Mouse (Mus musculus) liver, embryonic 18 days (tissue): ENCODE data around the gene Aldh2. TPM values are rescaled to one million over a fixed set of nuclear protein-coding genes. Genes with fewer than 3 reads are reported as not detected.

ENCODE experiments used
- polyA plus RNA-seq: library from polyadenylated mRNA; depleted of rRNA; stranded (reverse); fragments of >200 nt; gene quantifications from 2 replicates; pipeline ENCODE4 v1.2.3, GENCODE M21; 2012; rRNA removed

Aldh2 gene
- polyA plus RNA-seq, result 424 and 534 TPM in 2 replicates

GRCm38 (mm10) chr5:121593451-121594401 is at the start of gene Aldh2:
Gene Aldh2, minus strand, starts transcription at chr5:121593824.

GRCm38 (mm10) chr5:121618592-121619513 is 25.2 kb upstream of the Aldh2 start, which contains the start of gene Acad12:
Gene Acad12, minus strand, starts transcription at chr5:121618938.

GRCm38 (mm10) chr5:121545793-121546529 is 47.7 kb downstream of the Aldh2 start, which contains the start of gene Mapkapk5:
Gene Mapkapk5, minus strand, starts transcription at chr5:121545905.

GRCm38 (mm10) chr5:121544910-121545792 is 48.5 kb downstream of the Aldh2 start, which contains the start of the genes Adam1a and Gm42878:
Gene Adam1a, minus strand, starts transcription at chr5:121545482.
Gene Gm42878, minus strand, starts transcription at chr5:121545482.

Other genes starting within 250 kb of the Aldh2 start
- 36.8 and 38.5 TPM in 2 replicates for gene Trafd1, start 208.2 kb downstream of the Aldh2 start, polyA plus RNA-seq
- gene Naa25, start 195.9 kb downstream of the Aldh2 start, polyA plus RNA-seq, result 7.0 and 7.6 TPM in 2 replicates
- 0.93 and 0.95 TPM in 2 replicates for gene Tmem116, start 141.9 kb downstream of the Aldh2 start, polyA plus RNA-seq
- 57.0 and 61.3 TPM in 2 replicates for gene Erp29, start 141.3 kb downstream of the Aldh2 start, polyA plus RNA-seq
- 0.01 TPM in 1 of 2 replicates, not detected in the other for gene Adam1b, start 90.4 kb downstream of the Aldh2 start, polyA plus RNA-seq
- 1.1 and 1.4 TPM in 2 replicates for gene Adam1a, start 48.3 kb downstream of the Aldh2 start, polyA plus RNA-seq
- gene Gm42878, start 48.3 kb downstream of the Aldh2 start, polyA plus RNA-seq, result 0.03 and 0.04 TPM in 2 replicates
- 34.5 and 39.0 TPM in 2 replicates for gene Mapkapk5, start 47.9 kb downstream of the Aldh2 start, polyA plus RNA-seq
- gene Acad12, start 25.1 kb upstream of the Aldh2 start, polyA plus RNA-seq, result 2.6 and 3.0 TPM in 2 replicates
- gene Acad10, start 66.7 kb upstream of the Aldh2 start, polyA plus RNA-seq, result 4.6 and 4.7 TPM in 2 replicates
- gene Brap, start 66.7 kb upstream of the Aldh2 start, polyA plus RNA-seq, result 16.7 and 18.9 TPM in 2 replicates
- gene Atxn2, start 117.5 kb upstream of the Aldh2 start, polyA plus RNA-seq, result 21.4 and 27.8 TPM in 2 replicates
- gene Sh2b3, start 243.8 kb upstream of the Aldh2 start, polyA plus RNA-seq, result 9.8 and 10.2 TPM in 2 replicates